8 mouse cellular contexts compared by ENCODE assay signal in genomic region chr6:37464585-37464984, GRCm38 (mm10). TPM values are rescaled to one million over a fixed set of nuclear protein-coding genes. Genes with fewer than 3 reads are reported as not detected.
DNase-seq lines count a peak whose midpoint lies in the region; ATAC-seq lines count a peak whose summit lies in the region.

No protein-coding gene starts in this region.

- 3% methylated on average over 5 of the region's 5 CpGs for WGBS in kidney, embryonic 16.5 days
- WGBS in hindbrain, embryonic 12.5 days = 4% methylated on average over 5 of the region's 5 CpGs
- WGBS in midbrain, embryonic 10.5 days = 4% methylated on average over 5 of the region's 5 CpGs

- no peak for DNase-seq in kidney, postnatal 36 days
- peak; percentile 7 for DNase-seq in embryo, embryonic 11 days
- no peak for DNase-seq in midbrain, embryonic 10.5 days (ENCODE audit: low spot score)
- DNase-seq in urinary bladder, postnatal 25 days (ENCODE audit: low spot score) = no peak
- no peak for DNase-seq in right cerebral cortex, postnatal 10 days (ENCODE audit: low spot score in 2 of 2)
- DNase-seq in urinary bladder, adult 2 months (ENCODE audit: low spot score) = no peak

- H3K27me3 ChIP-seq in kidney, embryonic 16.5 days (ENCODE audit: insufficient read depth, low read length) = no peaks in the 10 kb centered on the region
- no peaks in the 10 kb centered on the region for H3K27me3 ChIP-seq in hindbrain, embryonic 12.5 days
- no peaks in the 10 kb centered on the region for H3K27me3 ChIP-seq in midbrain, embryonic 10.5 days (ENCODE audit: low read depth, poor library complexity, severe bottlenecking)

- H3K9ac ChIP-seq in kidney, embryonic 16.5 days (replicated peaks; ENCODE audit: low read length) = peak overlapping the region; percentile 52
- H3K9ac ChIP-seq in hindbrain, embryonic 12.5 days = no peak overlapping the region

- H3K36me3 ChIP-seq in kidney, embryonic 16.5 days (ENCODE audit: insufficient read depth, low read length) = no peaks in the 10 kb centered on the region
- no peaks in the 10 kb centered on the region for H3K36me3 ChIP-seq in hindbrain, embryonic 12.5 days
- no peaks in the 10 kb centered on the region for H3K36me3 ChIP-seq in midbrain, embryonic 10.5 days

- H3K9me3 ChIP-seq in kidney, embryonic 16.5 days (ENCODE audit: low read length) = peaks cover 4% of the 10 kb centered on the region; the same call in 1 of the 2 replicates
- H3K9me3 ChIP-seq in hindbrain, embryonic 12.5 days (replicated peaks) = no peaks in the 10 kb centered on the region
- no peaks in the 10 kb centered on the region for H3K9me3 ChIP-seq in midbrain, embryonic 10.5 days (replicated peaks)

- H3K4me1 ChIP-seq in kidney, embryonic 16.5 days (ENCODE audit: insufficient read depth, low read length) = no peaks in the 10 kb centered on the region
- H3K4me1 ChIP-seq in hindbrain, embryonic 12.5 days = peaks cover 3% of the 10 kb centered on the region; the same call in 1 of the 2 replicates
- H3K4me1 ChIP-seq in midbrain, embryonic 10.5 days = peaks cover 5% of the 10 kb centered on the region

- peak; percentile 43; the same call in 1 of the 2 replicates for ATAC-seq in kidney, embryonic 16.5 days (ENCODE audit: low FRiP score, low TSS enrichment)
- ATAC-seq in hindbrain, embryonic 12.5 days (ENCODE audit: low FRiP score) = peak; percentile 61; the same call in 1 of the 2 replicates

- H3K4me3 ChIP-seq in kidney, embryonic 16.5 days (ENCODE audit: low read length) = peak overlapping the region; percentile 47
- peak overlapping the region; percentile 32 for H3K4me3 ChIP-seq in hindbrain, embryonic 12.5 days
- peak overlapping the region; percentile 53 for H3K4me3 ChIP-seq in midbrain, embryonic 10.5 days

- H3K27ac ChIP-seq in kidney, embryonic 16.5 days (ENCODE audit: low read length) = peak overlapping the region; percentile 46; the same call in 1 of the 2 replicates
- H3K27ac ChIP-seq in hindbrain, embryonic 12.5 days = peak overlapping the region; percentile 44; the same call in 1 of the 2 replicates
- peak overlapping the region; percentile 68 for H3K27ac ChIP-seq in midbrain, embryonic 10.5 days (replicated peaks)

- peak overlapping the region; percentile 61 for H3K4me2 ChIP-seq in kidney, embryonic 16.5 days (replicated peaks; ENCODE audit: low read depth, low read length)
- peak overlapping the region; percentile 55 for H3K4me2 ChIP-seq in hindbrain, embryonic 12.5 days (replicated peaks)

RNA-seq across cellular contexts. Expression of gene Creb3l2, which starts 22.6 kb away (rescaled TPM):
- 31.7 and 34.9 TPM in 2 replicates for polyA plus RNA-seq in kidney, embryonic 16.5 days (2015; fragmentation: Nextera tagmentation; extraction: Ambion mirVana)
- polyA plus RNA-seq in hindbrain, embryonic 12.5 days (2016; fragmentation: Nextera tagmentation; extraction: Ambion mirVana) = 14.9 and 16.7 TPM in 2 replicates
- polyA plus RNA-seq in midbrain, embryonic 10.5 days (2016; fragmentation: Nextera tagmentation; extraction: Ambion mirVana) = 5.2 and 6.1 TPM in 2 replicates
- polyA plus RNA-seq in urinary bladder, adult 2 months (2012; rRNA removed) = 35.0 and 42.5 TPM in 2 replicates
